Comparison of ENCODE assay signal across 10 mouse cellular contexts in genomic region chr12:104557761-104558160, GRCm38 (mm10).
DNase-seq lines count a peak whose midpoint lies in the region; ATAC-seq and TF ChIP-seq lines count a peak whose summit lies in the region.
"Had no signal": no experiment of that assay in that cellular context is flagged by ENCODE, and none has a peak within 500 bp of the region (broad histone marks: within the 10 kb centered on the region; RNA-seq: fewer than 3 reads in every experiment).

No protein-coding gene starts in this region.

- peak; percentile 79 for DNase-seq in hindbrain, postnatal 0 days (ENCODE audit: low spot score)
- DNase-seq in hindbrain, embryonic 11.5 days (ENCODE audit: low spot score) = no peak
- DNase-seq in cerebellum, adult 9-11 months = peak; percentile 93
- DNase-seq in heart, adult 9 months (ENCODE audit: low spot score in 2 of 2) = peak; percentile 70 to 71
- peak; percentile 7 to 62 for DNase-seq in left cerebral cortex, adult 8-10 months (ENCODE audit: low spot score in 2 of 2)
- no peak for DNase-seq in kidney, postnatal 25 days
- DNase-seq in neural tube, embryonic 10.5 days (ENCODE audit: extremely low spot score, low spot score) = no peak

- no peaks in the 10 kb centered on the region for H3K9me3 ChIP-seq in hindbrain, postnatal 0 days (ENCODE audit: low read length)
- no peaks in the 10 kb centered on the region for H3K9me3 ChIP-seq in hindbrain, embryonic 11.5 days (ENCODE audit: control insufficient read depth, low read length)
- H3K9me3 ChIP-seq: embryonic facial prominence, embryonic 15.5 days; megakaryocyte, embryonic 14.5 days had no signal

- H3K36me3 ChIP-seq in hindbrain, postnatal 0 days (ENCODE audit: insufficient read depth, low read length) = no peaks in the 10 kb centered on the region
- H3K36me3 ChIP-seq in hindbrain, embryonic 11.5 days (ENCODE audit: control insufficient read depth, insufficient read depth, low read length) = no peaks in the 10 kb centered on the region
- H3K36me3 ChIP-seq: embryonic facial prominence, embryonic 15.5 days had no signal

- peak; percentile 84 for ATAC-seq in hindbrain, postnatal 0 days
- ATAC-seq in hindbrain, embryonic 11.5 days (ENCODE audit: low FRiP score) = no peak
- no peak for ATAC-seq in activated CD4-positive, CD25-positive, alpha-beta regulatory T cell, adult 4 months

- H3K4me2 ChIP-seq in hindbrain, postnatal 0 days (ENCODE audit: low read depth, low read length) = no peak overlapping the region
- no peak overlapping the region for H3K4me2 ChIP-seq in hindbrain, embryonic 11.5 days (replicated peaks; ENCODE audit: low read depth, low read length)
- H3K4me2 ChIP-seq: embryonic facial prominence, embryonic 15.5 days had no signal

- no peak overlapping the region for H3K9ac ChIP-seq in hindbrain, postnatal 0 days (replicated peaks; ENCODE audit: low read length)
- no peak overlapping the region for H3K9ac ChIP-seq in hindbrain, embryonic 11.5 days (ENCODE audit: low read depth, low read length)
- H3K9ac ChIP-seq: embryonic facial prominence, embryonic 15.5 days had no signal

- peaks cover 3% of the 10 kb centered on the region; the same call in 1 of the 2 replicates for H3K4me1 ChIP-seq in hindbrain, postnatal 0 days (ENCODE audit: insufficient read depth, low read length)
- H3K4me1 ChIP-seq in hindbrain, embryonic 11.5 days (replicated peaks; ENCODE audit: control insufficient read depth, insufficient read depth, low read length) = no peaks in the 10 kb centered on the region
- H3K4me1 ChIP-seq: megakaryocyte, embryonic 14.5 days had no signal

- WGBS in hindbrain, postnatal 0 days = 28% methylated on average over 4 of the region's 4 CpGs
- WGBS in hindbrain, embryonic 11.5 days = 67% methylated on average over 4 of the region's 4 CpGs

- H3K27ac ChIP-seq in hindbrain, postnatal 0 days = peak overlapping the region; percentile 11; the same call in 1 of the 2 replicates
- no peak overlapping the region for H3K27ac ChIP-seq in hindbrain, embryonic 11.5 days (ENCODE audit: low read depth, low read length)
- H3K27ac ChIP-seq: embryonic facial prominence, embryonic 15.5 days had no signal

- H3K4me3 ChIP-seq in hindbrain, postnatal 0 days (ENCODE audit: low read length) = no peak overlapping the region
- no peak overlapping the region for H3K4me3 ChIP-seq in hindbrain, embryonic 11.5 days (ENCODE audit: low read depth, low read length)
- H3K4me3 ChIP-seq: embryonic facial prominence, embryonic 15.5 days; megakaryocyte, embryonic 14.5 days had no signal

- no peaks in the 10 kb centered on the region for H3K27me3 ChIP-seq in hindbrain, postnatal 0 days (ENCODE audit: insufficient read depth, low read length)
- H3K27me3 ChIP-seq in hindbrain, embryonic 11.5 days (ENCODE audit: control insufficient read depth, insufficient read depth, low read length) = no peaks in the 10 kb centered on the region
- H3K27me3 ChIP-seq: embryonic facial prominence, embryonic 15.5 days; megakaryocyte, embryonic 14.5 days had no signal

- no peak for TF ChIP-seq CTCF in hindbrain, postnatal 0 days (IDR thresholded peaks at IDR 0.05; ENCODE audit: low read depth)

Comparison
In these comparisons a context has a peak if more than half of its experiments do, and no peak if none do; other contexts are left out.
1. DNase-seq: peak in hindbrain, postnatal 0 days (single experiment), cerebellum, adult 9-11 months (single experiment), heart, adult 9 months (2 of 2) and left cerebral cortex, adult 8-10 months (2 of 2); none in hindbrain, embryonic 11.5 days (single experiment), kidney, postnatal 25 days (0 of 2) and neural tube, embryonic 10.5 days (single experiment).